Mouse (Mus musculus) kidney, postnatal 0 days (tissue): Measurements from ENCODE around the gene Lix1l. TPM values are rescaled to one million over a fixed set of nuclear protein-coding genes. Genes with fewer than 3 reads are reported as not detected.

ENCODE experiments used
- ATAC-seq: fragments of 200-750 bp; cut with Nextera tagmentation; replicated peaks from 2 replicates; pipeline ENCODE4 v1.8.0; 2017; ENCODE audit warnings: low read depth, moderate number of reproducible peaks, moderate TSS enrichment, moderate library complexity; ENCODE audit not compliant: low FRiP score
- DNase-seq: peaks from one replicate; pipeline ENCODE4 v3.0.0-alpha.2; 2016; ENCODE audit warnings: low spot score
- H3K27ac ChIP-seq: fragments of 300-500 bp; sonication (generic); 2 replicates; pipeline ENCODE4 v1.5.1; 2014; ENCODE audit warnings: mild to moderate bottlenecking
- H3K27me3 ChIP-seq: fragments of 300-500 bp; sonication (generic); 2 replicates; pipeline ENCODE4 v1.6.1; 2014; ENCODE audit warnings: low read length, mixed read lengths; ENCODE audit not compliant: insufficient read depth
- H3K36me3 ChIP-seq: fragments of 300-500 bp; sonication (generic); 2 replicates; pipeline ENCODE4 v1.6.1; 2014; ENCODE audit warnings: low read length, mixed read lengths; ENCODE audit not compliant: insufficient read depth
- H3K4me1 ChIP-seq: fragments of 300-500 bp; sonication (generic); replicated peaks from 2 replicates; pipeline ENCODE4 v1.6.1; 2014; ENCODE audit warnings: antibody characterized with exemption, low read length, mixed read lengths; ENCODE audit not compliant: insufficient read depth
- H3K4me2 ChIP-seq: fragments of 300-500 bp; sonication (generic); 2 replicates; pipeline ENCODE4 v1.6.1; 2014; ENCODE audit warnings: mild to moderate bottlenecking, low read length, moderate library complexity, mixed read lengths
- H3K4me3 ChIP-seq: fragments of 300-500 bp; sonication (generic); replicated peaks from 2 replicates; pipeline ENCODE4 v1.5.1; 2014; ENCODE audit warnings: low read depth, low read length
- H3K9ac ChIP-seq: fragments of 300-500 bp; sonication (generic); 2 replicates; pipeline ENCODE4 v1.6.1; 2014; ENCODE audit warnings: low read depth, low read length
- H3K9me3 ChIP-seq: fragments of 300-500 bp; sonication (generic); replicated peaks from 2 replicates; pipeline ENCODE4 v1.6.1; 2016; ENCODE audit warnings: low read length, inconsistent platforms, mixed read lengths
- CTCF ChIP-seq: IDR thresholded peaks from 2 replicates; pipeline ENCODE4 v1.5.1; 2016; ENCODE audit warnings: antibody characterized with exemption, low read depth, mild to moderate bottlenecking, moderate library complexity
- WGBS: fragments of 180-500 bp; shearing (Covaris S2); extraction: QIAGEN DNeasy Blood & Tissue Kit; methylation state at CpG from one replicate; pipeline ENCODE4 v1.1.7; 2014; 5-methylcytosine and 5-hydroxymethylcytosine counted together
- polyA plus RNA-seq: library from polyadenylated mRNA; unstranded; fragments of >200 nt; fragmentation: Nextera tagmentation; extraction: Ambion mirVana; gene quantifications from 2 replicates; pipeline ENCODE4 v1.2.1, GENCODE M21; 2015

Gene Lix1l
- 4.9 and 5.2 TPM in 2 replicates for polyA plus RNA-seq

GRCm38 (mm10) chr3:96600639-96601250 is at the start of gene Lix1l:
Gene Lix1l, plus strand, starts transcription at chr3:96601149.
- H3K4me1 ChIP-seq: peaks cover 25% of the 10 kb centered on the region
- peak within 1 kb of the TSS; percentile 81 for H3K9ac ChIP-seq
- ATAC-seq (peak; percentile 90), DNase-seq (peak; percentile 100)
- 1% methylated on average over 27 of the region's 27 CpGs for WGBS
- H3K27me3 ChIP-seq: 0 out of 2 replicates have a peak, but pooled peaks cover 2% of the 10 kb centered on the region
- TF ChIP-seq CTCF: no peak
- peak within 1 kb of the TSS; percentile 95 for H3K27ac ChIP-seq
- H3K4me3 ChIP-seq: peak within 1 kb of the TSS; percentile 72
- no peaks in the 10 kb centered on the region for H3K9me3 ChIP-seq
- no peaks in the 10 kb centered on the region for H3K36me3 ChIP-seq
- H3K4me2 ChIP-seq: peak within 1 kb of the TSS; percentile 84

GRCm38 (mm10) chr3:96551203-96551602 is 49.7 kb upstream of the Lix1l start:
- ATAC-seq (no peak), DNase-seq (peak; percentile 91)
- no peak overlapping the region for H3K9ac ChIP-seq
- H3K27ac ChIP-seq: peak overlapping the region; percentile 57
- no peaks in the 10 kb centered on the region for H3K36me3 ChIP-seq
- peak; percentile 85 for TF ChIP-seq CTCF
- no peaks in the 10 kb centered on the region for H3K27me3 ChIP-seq
- no peaks in the 10 kb centered on the region for H3K9me3 ChIP-seq
- peaks cover 12% of the 10 kb centered on the region; the same call in 1 of the 2 replicates for H3K4me1 ChIP-seq
- 6% methylated on average over 8 of the region's 8 CpGs for WGBS
- H3K4me2 ChIP-seq: no peak overlapping the region
- H3K4me3 ChIP-seq: no peak overlapping the region

- ATAC-seq: no peak
- 59% methylated on average over 7 of the region's 7 CpGs for WGBS
- Histone ChIP-seq H3K4me1 (peaks cover 12% of the 10 kb centered on the region; the same call in 1 of the 2 replicates), H3K27me3 (no peaks in the 10 kb centered on the region), H3K4me3 (no peak overlapping the region), H3K27ac (0 out of 2 replicates have a peak overlapping the region, but pooled peaks have one; percentile 13), H3K36me3 (no peaks in the 10 kb centered on the region), H3K4me2 (no peak overlapping the region), H3K9me3 (no peaks in the 10 kb centered on the region), H3K9ac (0 out of 2 replicates have a peak overlapping the region, but pooled peaks have one; percentile 18)
- DNase-seq: no peak
- no peak for TF ChIP-seq CTCF
These were observed 49.1 kb upstream of the Lix1l start for GRCm38 (mm10) chr3:96551890-96552289.

- Histone ChIP-seq H3K4me1 (peaks cover 12% of the 10 kb centered on the region; the same call in 1 of the 2 replicates), H3K27me3 (no peaks in the 10 kb centered on the region), H3K9ac (no peak overlapping the region), H3K36me3 (no peaks in the 10 kb centered on the region), H3K27ac (no peak overlapping the region), H3K4me3 (no peak overlapping the region), H3K4me2 (no peak overlapping the region), H3K9me3 (no peaks in the 10 kb centered on the region)
- TF ChIP-seq CTCF: no peak
- ATAC-seq (no peak), DNase-seq (no peak)
- WGBS: 80% methylated on average over 6 of the region's 6 CpGs
These were observed 47.3 kb upstream of the Lix1l start for GRCm38 (mm10) chr3:96553601-96554000.

GRCm38 (mm10) chr3:96554251-96554650 is 46.7 kb upstream of the Lix1l start:
- Histone ChIP-seq H3K9ac (no peak overlapping the region), H3K4me3 (no peak overlapping the region), H3K4me1 (peaks cover 12% of the 10 kb centered on the region; the same call in 1 of the 2 replicates), H3K36me3 (no peaks in the 10 kb centered on the region), H3K4me2 (no peak overlapping the region), H3K9me3 (no peaks in the 10 kb centered on the region), H3K27ac (no peak overlapping the region), H3K27me3 (no peaks in the 10 kb centered on the region)
- WGBS: 83% methylated on average over 6 of the region's 6 CpGs
- TF ChIP-seq CTCF: no peak
- DNase-seq (no peak), ATAC-seq (no peak)

GRCm38 (mm10) chr3:96555041-96555596 is 45.8 kb upstream of the Lix1l start:
- DNase-seq (peak; percentile 85), ATAC-seq (no peak)
- no peaks in the 10 kb centered on the region for H3K27me3 ChIP-seq
- TF ChIP-seq CTCF: no peak
- 34% methylated on average over 12 of the region's 12 CpGs for WGBS
- peaks cover 12% of the 10 kb centered on the region; the same call in 1 of the 2 replicates for H3K4me1 ChIP-seq
- no peak overlapping the region for H3K4me3 ChIP-seq
- H3K36me3 ChIP-seq: peaks cover 7% of the 10 kb centered on the region
- peak overlapping the region; percentile 97 for H3K27ac ChIP-seq
- H3K9me3 ChIP-seq: no peaks in the 10 kb centered on the region
- 0 out of 2 replicates have a peak overlapping the region, but pooled peaks have one; percentile 12 for H3K4me2 ChIP-seq
- no peak overlapping the region for H3K9ac ChIP-seq
